In the genomic region with DNA sequence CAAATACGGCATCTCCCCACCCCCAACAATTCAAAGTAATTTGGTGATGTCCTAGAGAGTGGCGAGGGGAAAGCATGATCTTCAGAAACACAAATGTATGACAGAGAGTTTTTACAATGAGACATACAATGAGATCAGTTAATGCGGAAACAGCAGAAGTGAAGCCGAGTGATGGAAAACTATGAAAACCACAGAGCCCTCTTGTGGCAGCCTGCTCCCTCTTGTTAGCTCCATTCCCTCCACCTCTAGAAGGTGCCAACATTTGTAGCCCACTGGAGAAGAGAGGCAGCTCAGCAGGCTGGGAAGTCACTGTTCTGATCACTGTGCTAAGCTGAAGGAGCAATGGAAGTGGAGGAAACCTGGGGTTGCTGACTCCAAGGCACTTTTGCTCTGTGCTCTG, we compare ENCODE assay signal across 22 mouse cellular contexts. TPM values are rescaled to one million over a fixed set of nuclear protein-coding genes. Genes with fewer than 3 reads are reported as not detected.
DNase-seq lines count a peak whose midpoint lies in the region; ATAC-seq and TF ChIP-seq lines count a peak whose summit lies in the region.
"Had no signal": no experiment of that assay in that cellular context is flagged by ENCODE, and none has a peak within 500 bp of the region (broad histone marks: within the 10 kb centered on the region; RNA-seq: fewer than 3 reads in every experiment).

No protein-coding gene starts in this region.

- 68% methylated on average over 4 of the region's 4 CpGs for WGBS in forebrain, embryonic 14.5 days
- WGBS in forebrain, embryonic 11.5 days = 70% methylated on average over 4 of the region's 4 CpGs

- H3K36me3 ChIP-seq in forebrain, embryonic 14.5 days (ENCODE audit: control insufficient read depth, insufficient read depth, low read length) = no peaks in the 10 kb centered on the region
- no peaks in the 10 kb centered on the region for H3K36me3 ChIP-seq in forebrain, embryonic 11.5 days (ENCODE audit: control insufficient read depth, insufficient read depth, low read length)
- H3K36me3 ChIP-seq: kidney, embryonic 15.5 days; limb, embryonic 15.5 days; stomach, embryonic 15.5 days had no signal

- H3K4me1 ChIP-seq in forebrain, embryonic 14.5 days (ENCODE audit: control insufficient read depth, insufficient read depth, low read length) = no peaks in the 10 kb centered on the region
- H3K4me1 ChIP-seq in forebrain, embryonic 11.5 days (replicated peaks; ENCODE audit: control insufficient read depth, insufficient read depth, low read length) = no peaks in the 10 kb centered on the region
- H3K4me1 ChIP-seq: kidney, embryonic 15.5 days; limb, embryonic 15.5 days; stomach, embryonic 15.5 days had no signal

- no peak for ATAC-seq in forebrain, embryonic 14.5 days
- ATAC-seq in forebrain, embryonic 11.5 days (replicated peaks; ENCODE audit: low FRiP score) = no peak
- ATAC-seq: Patski had no signal

- H3K9me3 ChIP-seq in forebrain, embryonic 14.5 days (replicated peaks; ENCODE audit: control insufficient read depth, low read length) = no peaks in the 10 kb centered on the region
- H3K9me3 ChIP-seq in forebrain, embryonic 11.5 days (ENCODE audit: control insufficient read depth, low read length) = no peaks in the 10 kb centered on the region
- H3K9me3 ChIP-seq: kidney, embryonic 15.5 days; limb, embryonic 15.5 days; stomach, embryonic 15.5 days had no signal

- no peak overlapping the region for H3K4me2 ChIP-seq in forebrain, embryonic 14.5 days (ENCODE audit: low read length)
- H3K4me2 ChIP-seq in forebrain, embryonic 11.5 days (ENCODE audit: low read depth, low read length, severe bottlenecking) = no peak overlapping the region
- H3K4me2 ChIP-seq: kidney, embryonic 15.5 days; limb, embryonic 15.5 days; stomach, embryonic 15.5 days had no signal

- DNase-seq in forebrain, embryonic 14.5 days (ENCODE audit: low spot score) = peak; percentile 37
- DNase-seq in forebrain, embryonic 11.5 days (ENCODE audit: low spot score) = no peak
- DNase-seq in left cerebral cortex, adult 2 months (ENCODE audit: extremely low spot score in 1 of 2, low spot score in 2 of 2) = peak in 1 of 2 experiments; percentile 13
- DNase-seq in left cerebral cortex, adult 11 months (ENCODE audit: low spot score) = no peak
- DNase-seq in ES-CJ7 (ENCODE audit: low read depth, low spot score) = peak; percentile 3
- peak; percentile 46 for DNase-seq in brain, adult 2 months (ENCODE audit: low read depth, low spot score)
- DNase-seq in gastrocnemius, adult 8-10 months (ENCODE audit: low spot score in 2 of 2) = no peak
- no peak for DNase-seq in gastrocnemius, postnatal 10 days
- DNase-seq: cerebellum, adult 9-11 months; heart, adult 18-20 months; lung, adult 2 months; thymus, postnatal 36 days had no signal

- peak; percentile 53 for TF ChIP-seq CTCF in left cerebral cortex, adult 2 months (IDR thresholded peaks at IDR 0.05)

- no peak overlapping the region for H3K4me3 ChIP-seq in forebrain, embryonic 14.5 days (ENCODE audit: low read depth, low read length)
- no peak overlapping the region for H3K4me3 ChIP-seq in forebrain, embryonic 11.5 days (ENCODE audit: low read depth, low read length)
- no peak overlapping the region for H3K4me3 ChIP-seq in left cerebral cortex, adult 2 months
- H3K4me3 ChIP-seq: erythroblast, embryonic 14.5 days; kidney, embryonic 15.5 days; limb, embryonic 15.5 days; myocyte; stomach, embryonic 15.5 days had no signal

- H3K27me3 ChIP-seq in forebrain, embryonic 14.5 days (replicated peaks; ENCODE audit: control insufficient read depth, insufficient read depth, low read length) = no peaks in the 10 kb centered on the region
- H3K27me3 ChIP-seq in forebrain, embryonic 11.5 days (ENCODE audit: control insufficient read depth, insufficient read depth, low read length) = no peaks in the 10 kb centered on the region
- H3K27me3 ChIP-seq: kidney, embryonic 15.5 days; limb, embryonic 15.5 days; Patski; stomach, embryonic 15.5 days had no signal

- no peak overlapping the region for H3K9ac ChIP-seq in forebrain, embryonic 14.5 days (ENCODE audit: low read length)
- H3K9ac ChIP-seq in forebrain, embryonic 11.5 days (ENCODE audit: low read length) = no peak overlapping the region
- H3K9ac ChIP-seq: kidney, embryonic 15.5 days; limb, embryonic 15.5 days; stomach, embryonic 15.5 days had no signal

- no peak overlapping the region for H3K27ac ChIP-seq in forebrain, embryonic 14.5 days (ENCODE audit: low read depth, low read length)
- no peak overlapping the region for H3K27ac ChIP-seq in forebrain, embryonic 11.5 days (ENCODE audit: low read depth, low read length)
- H3K27ac ChIP-seq in left cerebral cortex, adult 2 months = no peak overlapping the region
- H3K27ac ChIP-seq: kidney, embryonic 15.5 days; limb, embryonic 15.5 days; stomach, embryonic 15.5 days had no signal

- intact Hi-C loops in left cerebral cortex, adult 2 months (cut with DNase I) = loop anchor here (5.0 kb wide), 1 partner anchor 432 kb away; no protein-coding TSS in a partner anchor

RNA-seq across cellular contexts. Expression of a gene that starts 15.2 kb away (rescaled TPM):
- not detected in 2 replicates for polyA plus RNA-seq in forebrain, embryonic 14.5 days (2014; fragmentation: Nextera tagmentation; extraction: Ambion mirVana)
- polyA plus RNA-seq in forebrain, embryonic 11.5 days (2014; fragmentation: Nextera tagmentation; extraction: Ambion mirVana) = not detected in 2 replicates
- total RNA-seq in left cerebral cortex, adult 2 months (2021) = not detected
- not detected for total RNA-seq in gastrocnemius, adult 8-10 months (2022)
- not detected for total RNA-seq in gastrocnemius, postnatal 10 days (2021)
- total RNA-seq: layer of hippocampus, postnatal 25 days; megakaryocyte progenitor cell, adult 5-6 weeks had no signal
- polyA plus RNA-seq: erythroblast, embryonic 14.5 days; heart, postnatal 0 days; limb, embryonic 15.5 days; myocyte; Patski had no signal

RNA-seq across cellular contexts. Expression of a gene that starts 35.2 kb away (rescaled TPM):
- not detected in 2 replicates for polyA plus RNA-seq in forebrain, embryonic 14.5 days (2014; fragmentation: Nextera tagmentation; extraction: Ambion mirVana)
- not detected in 2 replicates for polyA plus RNA-seq in forebrain, embryonic 11.5 days (2014; fragmentation: Nextera tagmentation; extraction: Ambion mirVana)
- total RNA-seq in left cerebral cortex, adult 2 months (2021) = not detected
- not detected for total RNA-seq in gastrocnemius, adult 8-10 months (2022)
- total RNA-seq in gastrocnemius, postnatal 10 days (2021) = not detected
- total RNA-seq: heart, adult 18-20 months; layer of hippocampus, postnatal 25 days; megakaryocyte progenitor cell, adult 5-6 weeks had no signal
- polyA plus RNA-seq: erythroblast, embryonic 14.5 days; frontal cortex, adult 2 months; heart, postnatal 0 days; limb, embryonic 15.5 days; myocyte; Patski; stomach, embryonic 15.5 days had no signal

Comparison
In these comparisons a context has a peak if more than half of its experiments do, and no peak if none do; other contexts are left out.
1. DNase-seq: peak in forebrain, embryonic 14.5 days (single experiment), ES-CJ7 (single experiment) and brain, adult 2 months (single experiment); none in forebrain, embryonic 11.5 days (single experiment), left cerebral cortex, adult 11 months (single experiment), gastrocnemius, adult 8-10 months (0 of 2) and gastrocnemius, postnatal 10 days (single experiment).